Mouse (Mus musculus) liver, embryonic 14.5 days (tissue): ENCODE data around the gene Mfap5. TPM values are rescaled to one million over a fixed set of nuclear protein-coding genes. Genes with fewer than 3 reads are reported as not detected.

ENCODE experiments used
- ATAC-seq: fragments of 200-750 bp; cut with Nextera tagmentation; 2 replicates; pipeline ENCODE4 v1.8.0; 2017; ENCODE audit warnings: moderate number of reproducible peaks, mild to moderate bottlenecking, moderate library complexity; ENCODE audit not compliant: insufficient read depth
- DNase-seq, 3 experiments: peaks; one replicate each; pipeline ENCODE4 v3.0.0-alpha.2; 2012 to 2013; ENCODE audit warnings: low read depth in 3 of 3, low spot score in 3 of 3
- H3K27ac ChIP-seq: fragments of 300-500 bp; sonication (generic); 2 replicates; pipeline ENCODE4 v1.5.1; 2014; ENCODE audit warnings: moderate library complexity, mild to moderate bottlenecking, control low read depth, inconsistent platforms
- H3K27me3 ChIP-seq: fragments of 300-500 bp; sonication (generic); 2 replicates; pipeline ENCODE4 v1.6.1; 2014; ENCODE audit warnings: mild to moderate bottlenecking, low read length, moderate library complexity; ENCODE audit not compliant: control insufficient read depth, insufficient read depth
- H3K36me3 ChIP-seq: fragments of 300-500 bp; sonication (generic); replicated peaks from 2 replicates; pipeline ENCODE4 v1.6.1; 2014; ENCODE audit warnings: low read depth; ENCODE audit not compliant: control insufficient read depth, insufficient read depth
- H3K4me1 ChIP-seq, 2 experiments: fragments of 200-500 bp in 1 of 2; fragments of 300-500 bp in 1 of 2; sonication (generic) in 1 of 2; replicated peaks; 2 replicates each; pipeline ENCODE4 v1.6.1; 2012 to 2014; ENCODE audit warnings: antibody characterized with exemption in 1 of 2, inconsistent platforms in 1 of 2, low read length in 1 of 2; ENCODE audit not compliant: control insufficient read depth in 2 of 2, insufficient read depth in 2 of 2
- H3K4me2 ChIP-seq: fragments of 300-500 bp; sonication (generic); 2 replicates; pipeline ENCODE4 v1.6.1; 2014; ENCODE audit warnings: low read depth, mild to moderate bottlenecking, control low read depth, moderate library complexity
- H3K4me3 ChIP-seq, 2 experiments: fragments of 200-500 bp in 1 of 2; fragments of 300-500 bp in 1 of 2; sonication (generic) in 1 of 2; 2 replicates each; pipeline ENCODE4 v1.5.1; 2012 to 2014; ENCODE audit warnings: low read depth in 2 of 2, low read length in 2 of 2, mild to moderate bottlenecking in 2 of 2, control low read depth in 1 of 2, inconsistent platforms in 1 of 2, moderate library complexity in 1 of 2; ENCODE audit not compliant: insufficient read depth in 1 of 2
- H3K9ac ChIP-seq: fragments of 300-500 bp; sonication (generic); replicated peaks from 2 replicates; pipeline ENCODE4 v1.6.1; 2014; ENCODE audit warnings: mild to moderate bottlenecking, control low read depth, moderate library complexity
- H3K9me3 ChIP-seq: fragments of 300-500 bp; sonication (generic); 2 replicates; pipeline ENCODE4 v1.6.1; 2016; ENCODE audit warnings: low read length, mixed read lengths; ENCODE audit not compliant: control insufficient read depth
- CTCF ChIP-seq: IDR thresholded peaks from 2 replicates; pipeline ENCODE4 v1.5.1; 2016; ENCODE audit warnings: antibody characterized with exemption, low read depth, control low read depth
- EP300 ChIP-seq: IDR thresholded peaks from 2 replicates; pipeline ENCODE4 v1.6.1; 2016; ENCODE audit warnings: antibody characterized with exemption, low read depth
- WGBS: fragments of 180-500 bp; shearing (Covaris S2); extraction: QIAGEN DNeasy Blood & Tissue Kit; methylation state at CpG from one replicate; pipeline ENCODE4 v1.1.7; 2014; ENCODE audit not compliant: insufficient replicate concordance; 5-methylcytosine and 5-hydroxymethylcytosine counted together
- polyA plus RNA-seq, 2 experiments: library from polyadenylated mRNA; depleted of rRNA in 1 of 2; stranded (reverse) in 1 of 2; unstranded in 1 of 2; fragments of >200 nt; fragmentation: Nextera tagmentation in 1 of 2; extraction: Ambion mirVana in 1 of 2; gene quantifications; 2 replicates each; pipeline versions ENCODE4 v1.2.1 to v1.2.3; 2012 to 2014

Gene Mfap5
- polyA plus RNA-seq, 2 experiments, result 0.11 TPM; not detected in 1

DNA sequence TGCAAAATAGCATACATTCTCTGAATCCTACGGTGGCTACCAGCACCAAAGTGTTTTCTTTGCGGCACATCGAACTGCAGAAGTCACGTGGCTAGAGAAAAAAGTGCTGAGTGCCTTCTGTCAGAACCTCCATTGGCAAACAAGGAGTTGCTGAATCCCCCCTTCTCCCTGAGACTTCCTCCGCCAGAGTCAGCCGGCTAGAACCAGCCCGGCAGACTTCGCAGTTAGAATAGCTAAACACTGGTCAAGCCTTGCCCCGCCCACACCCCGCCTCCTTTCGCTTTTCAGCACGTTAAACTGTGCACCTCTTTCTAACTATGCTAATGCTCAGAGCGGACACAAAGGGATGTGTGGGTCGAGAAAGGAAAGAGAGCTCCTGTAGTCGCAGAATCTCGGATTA, 14.1 kb upstream of the Mfap5 start:
- DNase-seq (peak in 2 of 3 experiments; percentile 12 to 15), ATAC-seq (0 out of 2 replicates have a peak, but pooled peaks have one; percentile 28)
- no peak overlapping the region for H3K27ac ChIP-seq
- 0% methylated on average over 16 of the region's 16 CpGs for WGBS
- H3K9me3 ChIP-seq, result no peaks in the 10 kb centered on the region
- peak overlapping the region; percentile 6 to 30 for H3K4me3 ChIP-seq
- H3K4me1 ChIP-seq, result 0 out of 4 replicates have a peak, but pooled peaks cover 0 to 1% of the 10 kb centered on the region in 2 experiments
- TF ChIP-seq EP300, result no peak
- TF ChIP-seq CTCF, result no peak
- no peaks in the 10 kb centered on the region for H3K36me3 ChIP-seq
- no peak overlapping the region for H3K9ac ChIP-seq
- peak overlapping the region; percentile 58 for H3K4me2 ChIP-seq
- peaks cover 83% of the 10 kb centered on the region for H3K27me3 ChIP-seq

GRCm38 (mm10) chr6:122492479-122492878, 13.2 kb upstream of the Mfap5 start:
- no peak overlapping the region for H3K9ac ChIP-seq
- no peak overlapping the region for H3K27ac ChIP-seq
- 20% methylated on average over 6 of the region's 6 CpGs for WGBS
- H3K36me3 ChIP-seq, result no peaks in the 10 kb centered on the region
- H3K4me1 ChIP-seq, result 0 out of 4 replicates have a peak, but pooled peaks cover 0 to 1% of the 10 kb centered on the region in 2 experiments
- TF ChIP-seq EP300, result no peak
- no peak overlapping the region for H3K4me2 ChIP-seq
- DNase-seq, result no peak
- peaks cover 77% of the 10 kb centered on the region for H3K27me3 ChIP-seq
- no peaks in the 10 kb centered on the region for H3K9me3 ChIP-seq
- no peak for ATAC-seq
- no peak overlapping the region for H3K4me3 ChIP-seq

- no peaks in the 10 kb centered on the region for H3K36me3 ChIP-seq
- TF ChIP-seq CTCF, result no peak
- TF ChIP-seq EP300, result no peak
- 0 out of 4 replicates have a peak, but pooled peaks cover 0 to 1% of the 10 kb centered on the region in 2 experiments for H3K4me1 ChIP-seq
- H3K4me3 ChIP-seq, result no peak overlapping the region
- WGBS, result 23% methylated on average over 6 of the region's 6 CpGs
- no peak overlapping the region for H3K27ac ChIP-seq
- no peak overlapping the region for H3K9ac ChIP-seq
- H3K9me3 ChIP-seq, result no peaks in the 10 kb centered on the region
- no peak for DNase-seq
- no peak for ATAC-seq
- H3K4me2 ChIP-seq, result no peak overlapping the region
- peaks cover 62% of the 10 kb centered on the region for H3K27me3 ChIP-seq
These were observed 11.7 kb upstream of the Mfap5 start for GRCm38 (mm10) chr6:122493799-122494472.

- Histone ChIP-seq H3K27ac (no peak overlapping the region), H3K27me3 (peaks cover 59% of the 10 kb centered on the region), H3K4me1 (0 out of 4 replicates have a peak, but pooled peaks cover 0 to 1% of the 10 kb centered on the region in 2 experiments), H3K4me3 (no peak overlapping the region), H3K4me2 (no peak overlapping the region), H3K9ac (no peak overlapping the region), H3K9me3 (no peaks in the 10 kb centered on the region), H3K36me3 (no peaks in the 10 kb centered on the region)
- TF ChIP-seq EP300, result no peak
- no peak for TF ChIP-seq CTCF
- 10% methylated on average over 21 of the region's 21 CpGs for WGBS
- DNase-seq (no peak), ATAC-seq (no peak)
These were observed 10.4 kb upstream of the Mfap5 start for GRCm38 (mm10) chr6:122495082-122495881.

DNA sequence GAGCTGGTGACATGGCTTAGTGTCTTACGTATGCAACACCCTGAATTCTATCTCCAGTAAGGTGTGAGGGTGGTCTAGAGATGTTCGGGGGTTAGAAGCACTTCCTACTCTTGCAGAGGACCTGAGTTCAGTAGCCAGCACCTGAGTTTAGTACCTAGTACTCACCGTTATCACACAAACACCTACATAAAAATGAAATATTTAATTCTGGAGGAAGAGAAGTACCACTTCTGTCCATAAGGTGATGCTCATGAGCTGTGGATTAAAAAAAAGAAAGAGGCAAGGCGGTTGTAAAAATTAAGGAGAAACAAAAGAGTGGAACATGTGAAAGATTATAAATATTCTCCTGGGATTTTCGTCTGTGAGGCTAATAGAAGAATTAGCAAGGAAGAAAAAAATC, 9.1 kb upstream of the Mfap5 start:
- Histone ChIP-seq H3K4me2 (no peak overlapping the region), H3K9me3 (no peaks in the 10 kb centered on the region), H3K27me3 (peaks cover 49% of the 10 kb centered on the region), H3K27ac (no peak overlapping the region), H3K9ac (no peak overlapping the region), H3K4me3 (no peak overlapping the region), H3K4me1 (0 out of 4 replicates have a peak, but pooled peaks cover 0 to 1% of the 10 kb centered on the region in 2 experiments), H3K36me3 (no peaks in the 10 kb centered on the region)
- TF ChIP-seq EP300 (no peak), CTCF (peak; percentile 49)
- DNase-seq (no peak), ATAC-seq (no peak)
- 24% methylated on average over 5 of the region's 5 CpGs for WGBS
